Mouse (Mus musculus) ovary, postnatal 10 days (tissue): ENCODE results near the gene Gse1.
"Not testable (repeated sequence)": the region's sequence is repeated elsewhere in the genome, so short reads cannot be mapped to it uniquely, and the experiment has no call there.

Experiments used
- DNase-seq: peaks from one replicate; pipeline ENCODE4 v3.0.0; 2022; ENCODE audit warnings: low spot score

Gse1 gene

DNA sequence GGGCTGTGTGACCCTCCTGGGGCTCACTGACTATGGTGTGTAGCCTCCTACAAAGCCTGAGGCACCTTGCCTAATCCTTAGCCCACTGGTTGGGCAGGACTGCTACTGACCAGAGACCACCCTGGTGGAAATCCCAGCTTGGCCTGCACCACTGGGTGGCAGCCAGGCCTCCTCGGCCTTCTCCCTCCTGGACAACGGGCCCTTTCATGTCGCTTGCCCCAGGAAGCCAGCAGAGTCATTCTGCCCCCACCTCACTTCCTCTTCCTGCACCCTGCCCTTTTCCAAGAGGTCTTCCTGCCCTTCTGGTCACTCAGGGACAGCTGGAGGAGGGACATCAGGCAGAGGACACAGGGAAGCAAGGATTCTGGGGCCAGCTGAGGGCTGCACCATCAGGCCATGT, 96.3 kb downstream of the Gse1 start:
- DNase-seq: no peak

DNA sequence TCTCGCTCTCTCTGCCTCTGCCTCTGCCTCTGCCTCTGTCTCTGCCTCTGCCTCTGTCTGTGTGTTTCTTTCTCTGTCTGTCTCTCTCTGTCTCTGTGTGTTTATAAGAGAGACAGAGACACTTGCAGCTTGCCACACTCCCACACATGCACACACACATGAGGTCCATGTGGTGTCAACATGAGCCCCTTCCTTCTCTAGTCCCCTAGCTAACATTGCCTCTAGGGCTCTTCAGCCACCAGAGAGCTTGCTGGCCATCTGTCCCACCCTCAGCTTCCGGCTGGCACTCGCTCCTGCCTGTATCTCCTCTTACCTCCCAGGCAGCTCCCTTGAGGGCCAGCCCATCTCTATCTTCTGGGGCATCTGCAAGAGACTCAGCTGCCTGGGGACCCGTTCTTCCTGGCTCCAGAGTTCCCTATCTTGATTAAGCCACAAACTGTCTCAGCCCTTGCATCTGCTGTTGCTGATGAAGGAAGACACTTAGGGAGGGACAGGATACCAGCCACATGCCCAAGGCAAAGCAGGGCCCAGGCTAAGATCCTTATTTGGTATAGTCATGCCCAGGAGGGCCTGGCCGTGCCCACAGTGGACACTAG, 97.0 kb downstream of the Gse1 start:
- DNase-seq: no peak

DNA sequence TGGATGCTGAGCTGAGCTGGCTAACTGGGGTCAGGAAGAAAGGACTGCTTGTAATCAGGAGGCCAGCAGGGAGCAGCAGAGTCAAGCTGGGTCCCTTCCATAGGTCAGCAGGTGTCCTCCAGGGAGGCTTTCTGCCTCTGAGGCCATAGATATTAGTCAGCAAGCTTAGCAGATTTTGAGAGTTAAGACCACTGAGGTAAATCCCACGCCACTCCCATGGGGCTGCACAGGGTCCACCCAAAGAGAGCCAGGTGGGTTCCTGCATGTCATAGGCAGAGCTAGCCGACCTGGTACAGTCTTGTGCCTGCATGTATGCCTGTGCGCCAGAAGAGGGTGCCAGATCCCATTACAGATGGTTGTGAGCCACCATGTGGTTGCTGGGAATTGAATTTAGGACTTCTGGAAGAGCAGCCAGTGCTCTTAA, 98.9 kb downstream of the Gse1 start:
- no peak for DNase-seq

DNA sequence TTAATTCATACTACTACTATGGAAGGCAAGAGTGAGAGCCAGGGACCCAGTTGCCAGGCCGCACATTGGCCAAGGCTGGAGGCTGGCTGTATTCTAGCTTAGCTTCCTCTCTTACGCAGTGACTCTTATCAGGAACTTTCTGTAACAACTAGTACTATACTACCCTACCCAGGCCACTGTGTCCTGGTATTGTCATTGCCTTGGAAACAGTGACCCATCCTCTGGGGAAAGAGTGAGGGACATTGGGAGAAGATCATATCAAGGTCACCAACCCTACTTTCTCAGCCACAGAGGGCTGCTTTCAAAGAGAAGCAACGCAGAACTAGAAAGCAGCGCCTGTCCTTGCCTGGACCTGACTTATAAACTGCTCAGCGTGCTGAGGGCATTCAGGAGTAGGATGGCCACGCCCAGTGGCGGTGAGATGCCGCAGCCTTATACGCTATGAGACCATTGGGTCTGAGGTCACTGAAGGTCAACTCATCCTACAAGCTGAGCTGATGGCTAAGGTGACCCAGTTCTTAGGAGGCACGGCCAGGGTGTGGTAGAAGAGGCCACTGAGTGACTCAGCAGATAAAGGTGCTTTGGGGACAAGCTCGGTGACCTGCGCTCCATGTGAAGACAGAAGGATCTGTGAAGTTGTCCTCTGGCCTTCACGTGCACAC, 100.2 kb downstream of the Gse1 start:
- no peak for DNase-seq

DNA sequence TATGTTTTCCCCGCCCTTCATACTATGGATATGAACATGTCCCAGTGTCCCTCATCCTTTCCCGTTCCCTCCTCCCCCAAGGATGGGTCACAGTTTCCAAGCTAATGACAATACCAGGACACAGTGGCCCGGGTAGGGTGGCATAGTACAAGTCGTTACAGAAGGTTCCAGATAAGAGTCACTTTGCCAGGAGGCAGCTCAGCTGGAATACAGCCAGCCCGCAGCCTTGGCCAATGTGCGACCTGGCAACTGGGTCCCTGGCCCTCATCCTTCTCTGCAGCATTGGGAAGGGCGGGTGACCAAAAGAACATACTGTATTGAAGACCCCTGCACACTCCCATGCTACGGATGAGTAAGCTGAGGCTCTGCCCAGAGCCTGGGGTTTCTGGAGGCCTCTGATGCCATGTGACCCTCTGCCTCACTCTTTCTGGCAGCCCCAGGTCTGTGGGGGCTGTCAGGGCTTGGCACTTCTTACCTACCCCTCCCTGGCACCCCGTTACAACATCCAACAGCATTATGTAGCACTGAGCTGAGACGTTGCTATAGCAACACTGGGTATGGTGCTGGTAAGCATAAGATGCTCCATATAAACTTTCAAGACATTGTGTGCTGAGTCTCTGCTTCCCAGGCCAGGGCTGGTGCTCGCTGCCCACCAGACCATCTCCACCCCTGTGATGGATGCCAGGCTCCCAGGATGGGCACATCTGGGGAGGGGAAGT, 100.9 kb downstream of the Gse1 start:
- no peak for DNase-seq

DNA sequence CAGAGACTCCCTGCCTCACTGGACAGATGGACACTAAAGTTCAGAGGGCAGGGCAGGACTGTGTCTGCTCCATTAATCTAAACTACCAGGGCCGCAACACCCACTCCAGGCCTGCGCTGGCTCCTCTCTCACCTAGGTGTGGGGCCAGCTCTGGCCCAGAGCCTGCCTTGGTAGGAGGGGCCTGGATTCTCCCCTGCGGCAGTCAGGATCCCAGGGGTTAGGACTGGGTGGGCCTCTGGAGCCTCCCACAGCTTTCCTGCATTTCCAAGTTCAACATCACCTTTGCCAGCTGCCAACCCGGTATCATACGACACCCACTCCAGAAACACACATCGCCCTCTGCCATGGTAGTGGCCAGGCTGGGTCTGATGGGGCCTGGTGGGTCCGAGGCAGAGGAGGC, 102.8 kb downstream of the Gse1 start:
- DNase-seq: no peak

DNA sequence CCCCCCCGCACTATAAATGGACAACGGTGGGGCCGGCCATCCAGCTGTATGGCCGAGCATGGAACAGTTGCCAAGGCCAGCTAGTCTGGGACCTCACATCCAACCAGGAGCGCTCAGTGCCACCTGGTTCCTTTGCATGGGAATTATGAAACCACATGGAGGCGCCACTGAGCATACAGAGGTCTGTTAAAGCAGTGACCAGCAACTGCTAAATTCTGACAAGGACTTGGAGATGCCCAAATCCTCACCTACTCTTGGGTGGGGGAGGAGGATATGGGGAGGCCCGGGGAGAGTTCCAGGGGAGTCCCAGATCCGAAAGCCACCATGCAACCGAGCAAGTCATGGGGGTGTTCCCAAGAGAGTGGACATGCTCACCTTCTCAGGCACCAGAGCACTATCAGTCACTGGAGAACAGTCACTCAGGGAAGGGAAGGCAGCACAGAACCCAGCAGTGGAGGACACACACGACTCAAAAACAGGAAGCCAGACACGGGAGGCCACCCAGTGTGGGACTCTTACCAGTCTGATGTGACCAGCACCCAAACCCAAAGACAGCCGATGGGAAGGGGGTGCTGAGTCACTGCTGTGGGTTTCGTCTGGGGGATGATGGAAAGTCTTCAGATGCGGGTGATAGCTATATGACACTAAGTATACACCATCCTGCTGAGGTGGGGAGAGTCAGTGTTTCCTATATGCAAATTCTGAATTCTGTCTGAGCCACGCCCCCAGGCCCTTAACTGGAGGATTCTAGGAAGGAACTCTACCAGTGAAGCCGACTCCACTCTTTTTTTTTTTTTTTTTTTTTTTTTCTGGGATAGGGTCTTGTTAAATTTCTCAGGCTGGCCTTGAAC, 104.3 kb downstream of the Gse1 start:
- no peak for DNase-seq

DNA sequence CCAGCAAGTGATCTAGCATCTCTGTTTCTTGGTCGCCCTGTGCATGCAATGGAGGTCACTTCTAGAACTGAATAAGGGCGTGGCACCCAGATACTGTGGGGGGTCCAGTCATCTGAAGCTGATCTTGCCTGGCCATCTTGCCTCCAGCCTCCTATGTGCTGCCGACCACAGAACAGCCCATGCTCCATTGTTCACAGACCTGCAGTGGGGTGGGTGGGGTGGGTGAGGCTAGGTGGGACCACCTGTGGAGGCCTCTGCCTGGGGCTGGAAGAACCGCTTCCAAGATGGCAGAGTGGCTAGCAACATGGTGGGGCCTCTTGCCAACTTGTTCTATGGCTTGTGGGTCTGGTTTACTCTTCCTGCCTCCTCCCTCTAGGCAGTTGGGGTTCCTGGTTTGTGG, 105.4 kb downstream of the Gse1 start:
- DNase-seq: no peak

DNA sequence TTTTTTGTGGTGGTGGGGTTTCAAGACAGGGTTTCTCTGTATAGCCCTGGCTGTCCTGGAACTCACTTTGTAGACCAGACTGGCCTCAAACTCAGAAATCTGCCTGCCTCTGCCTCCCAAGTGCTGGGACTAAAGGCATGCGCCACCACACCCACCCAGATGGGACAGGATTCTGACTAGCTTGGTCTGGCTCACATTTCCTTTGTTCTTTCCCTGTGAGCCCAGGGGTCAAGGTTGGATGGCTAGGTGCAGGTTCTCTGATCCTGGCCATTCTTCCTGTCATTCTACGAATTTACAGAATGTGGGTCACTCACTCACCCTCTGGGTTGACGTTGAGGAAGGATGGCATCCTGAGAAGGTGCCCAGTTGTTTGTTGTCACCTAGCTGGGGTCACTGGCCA, 106.0 kb downstream of the Gse1 start:
- DNase-seq: not testable (repeated sequence)

DNA sequence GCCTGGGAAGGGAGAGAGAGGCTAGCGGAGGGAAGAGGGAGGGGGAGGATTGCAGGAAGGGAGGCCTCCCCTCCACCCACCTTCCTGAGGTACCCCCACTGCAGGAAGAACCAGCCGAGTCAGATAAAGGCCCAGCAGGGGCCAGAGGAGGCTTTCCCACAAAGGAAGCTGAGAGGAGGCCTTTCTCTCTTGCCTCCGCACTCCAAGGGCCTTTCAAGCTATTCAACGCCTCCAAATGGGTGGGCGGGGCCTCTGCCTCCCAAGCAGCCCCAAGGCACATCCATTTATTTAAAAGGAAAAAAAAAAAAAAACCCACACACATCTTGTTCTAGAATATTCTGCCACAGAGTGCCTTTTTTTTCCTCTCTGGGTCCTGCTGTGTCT, 106.6 kb downstream of the Gse1 start:
- no peak for DNase-seq

DNA sequence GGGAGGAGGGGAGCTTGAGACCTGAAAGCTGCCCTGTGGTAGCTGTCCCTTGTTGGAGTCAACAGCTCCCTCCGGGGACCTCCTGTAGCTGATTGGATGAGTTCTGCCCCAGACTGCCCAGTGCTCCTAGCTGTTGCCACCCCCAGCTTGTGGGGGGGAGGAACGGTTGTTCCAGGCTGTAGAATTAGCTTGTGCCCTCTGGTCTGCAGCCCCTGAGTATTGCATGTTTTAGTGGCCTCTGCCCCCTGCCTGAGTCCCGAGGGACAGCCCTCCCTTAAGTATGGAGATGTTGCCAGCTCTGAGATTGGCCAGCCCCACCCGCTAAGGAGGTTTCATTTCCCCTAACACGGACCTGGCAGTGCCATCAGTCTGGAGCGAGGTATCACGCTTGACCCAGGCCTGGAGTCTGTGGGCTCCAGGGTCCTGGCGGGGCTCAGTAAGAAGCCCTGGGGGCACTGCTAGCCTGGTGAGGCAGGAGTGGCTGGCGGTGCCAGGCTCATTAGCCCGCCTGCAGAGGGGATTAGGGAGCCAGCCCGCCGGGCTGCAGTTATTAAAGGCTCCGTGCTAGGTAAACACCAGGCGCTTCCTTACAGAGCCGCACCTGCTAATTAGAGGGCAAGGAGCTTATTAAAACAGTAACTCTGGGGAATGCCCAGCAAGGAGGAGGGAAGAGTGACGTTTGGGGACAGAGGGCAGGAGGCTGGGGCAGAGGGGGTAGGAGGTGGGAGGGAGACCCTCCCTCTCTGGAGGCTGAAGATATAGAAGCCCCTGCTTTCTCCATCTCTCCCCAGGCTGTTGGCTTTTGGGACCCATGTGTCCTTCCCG, 107.2 kb downstream of the Gse1 start:
- DNase-seq: no peak

DNA sequence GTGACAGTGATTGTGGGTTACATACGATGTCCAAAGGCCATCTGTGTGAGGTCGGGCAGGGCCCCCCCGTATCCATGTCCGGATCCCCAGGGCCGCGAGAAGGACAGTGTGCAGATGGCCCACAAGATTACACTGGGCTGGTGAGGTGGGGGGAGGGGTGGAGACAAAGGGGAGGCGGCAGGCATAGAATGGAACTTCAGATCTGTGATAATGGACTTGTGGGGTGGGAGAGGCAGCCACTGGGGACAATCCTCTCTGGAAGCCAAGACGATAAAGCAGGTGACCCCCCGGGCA, 107.8 kb downstream of the Gse1 start:
- DNase-seq: no peak

DNA sequence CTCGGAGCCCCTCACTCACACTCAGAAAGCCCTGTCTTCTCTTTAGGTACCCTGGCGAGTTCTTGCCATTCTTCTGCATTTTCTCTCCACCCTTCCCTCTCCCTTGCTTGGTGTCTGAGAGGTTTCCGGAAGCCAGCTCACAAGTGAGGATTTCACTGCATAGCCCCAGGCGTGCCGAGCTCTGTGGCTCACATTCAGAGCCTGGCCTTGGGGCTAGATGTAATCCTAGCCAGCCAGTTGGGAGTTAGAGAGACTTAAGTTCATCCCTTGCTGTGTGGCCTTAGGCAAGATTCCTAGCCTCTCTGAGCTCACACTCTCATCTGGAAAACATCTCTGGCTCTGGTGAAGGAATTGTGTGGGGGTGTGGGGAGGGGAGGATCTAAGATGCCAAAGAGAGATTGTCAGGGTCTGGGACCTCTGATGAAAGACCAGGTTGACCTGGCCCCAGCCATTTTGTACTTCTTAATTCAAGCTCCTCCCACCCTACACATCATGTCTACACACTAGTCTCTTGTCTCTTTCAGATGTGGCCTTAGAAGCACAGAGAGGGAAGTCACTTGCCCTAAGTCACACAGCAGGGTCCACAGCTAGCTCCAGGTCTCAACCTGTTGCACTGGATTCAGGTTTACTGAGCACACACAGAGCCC, 108.8 kb downstream of the Gse1 start:
- no peak for DNase-seq

DNA sequence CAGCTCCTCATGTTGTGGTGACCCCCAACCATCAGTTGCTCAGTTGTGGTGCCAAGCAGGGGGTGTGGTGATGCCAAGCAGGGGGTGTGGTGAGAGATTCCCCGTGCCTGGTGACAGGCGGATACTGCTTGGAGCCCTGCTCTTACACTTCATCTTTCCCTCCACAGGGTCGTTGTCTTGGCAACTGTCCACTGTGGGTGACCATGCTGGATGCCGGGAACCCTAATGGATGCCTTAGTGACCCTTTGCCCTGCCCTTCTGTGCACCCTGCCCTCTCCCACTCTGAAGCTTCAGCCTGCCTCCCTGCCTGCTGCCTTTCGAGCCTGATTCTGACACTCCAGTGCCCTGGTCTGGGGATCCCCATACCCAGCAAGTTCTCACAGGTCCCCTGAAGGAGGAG, 109.4 kb downstream of the Gse1 start:
- DNase-seq: no peak

DNA sequence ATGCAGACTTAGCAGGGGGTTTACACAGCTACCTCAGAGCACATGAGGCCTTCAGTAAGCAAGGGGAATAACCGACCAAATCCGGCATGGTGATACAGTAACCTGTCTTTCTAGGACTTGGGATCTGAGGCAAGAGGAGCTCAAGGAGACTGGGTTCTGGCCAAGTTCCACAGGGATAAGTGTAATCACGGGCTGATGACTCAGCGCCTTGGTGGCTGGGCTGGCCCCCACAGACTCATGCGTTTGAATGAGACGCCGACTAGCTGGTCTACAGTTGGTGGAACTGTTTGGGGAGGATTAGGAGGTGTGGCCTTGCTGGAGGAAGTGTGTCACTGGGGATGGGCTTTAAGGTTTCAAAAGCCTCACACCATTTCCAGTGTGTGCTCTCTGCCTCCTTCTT, 110.4 kb downstream of the Gse1 start:
- no peak for DNase-seq

DNA sequence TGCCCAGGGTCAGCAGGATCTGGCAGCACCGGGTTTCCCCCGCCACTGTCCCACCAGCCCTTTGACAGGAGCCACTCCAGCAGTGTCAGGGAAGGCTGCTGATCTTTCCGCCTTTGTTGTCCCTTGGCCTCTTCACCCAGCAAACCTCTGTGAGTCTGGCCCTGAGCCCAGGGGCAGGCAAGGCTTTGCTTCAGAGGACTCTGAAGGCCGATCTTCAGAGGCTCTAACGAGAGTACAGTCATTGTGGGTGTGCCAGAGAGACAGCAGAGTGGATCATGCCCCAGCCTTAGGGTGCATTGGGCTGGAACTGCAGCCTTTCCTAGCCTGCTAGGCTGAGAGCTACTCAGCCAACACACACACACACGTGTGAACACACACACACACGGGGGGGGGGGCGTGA, 111.5 kb downstream of the Gse1 start:
- no peak for DNase-seq

DNA sequence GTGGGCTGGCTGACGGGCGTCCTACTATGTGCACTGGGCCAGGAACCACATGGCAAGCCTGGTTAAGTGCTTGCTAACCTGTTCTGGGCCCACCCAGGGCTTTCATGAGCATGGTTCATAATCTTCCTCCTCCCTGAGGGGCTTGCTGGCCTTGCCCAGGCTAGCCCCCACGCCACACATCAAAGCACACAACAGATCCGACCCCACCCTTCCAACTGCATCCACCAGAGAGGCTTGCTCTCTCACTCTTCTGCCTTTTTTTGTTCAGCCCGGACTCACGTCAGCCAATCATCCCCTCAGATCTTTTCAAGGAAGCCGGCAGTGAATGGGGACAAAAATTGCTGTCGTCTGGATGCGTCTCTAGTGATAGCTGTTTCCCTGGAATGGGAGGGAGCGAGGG, 112.9 kb downstream of the Gse1 start:
- no peak for DNase-seq

DNA sequence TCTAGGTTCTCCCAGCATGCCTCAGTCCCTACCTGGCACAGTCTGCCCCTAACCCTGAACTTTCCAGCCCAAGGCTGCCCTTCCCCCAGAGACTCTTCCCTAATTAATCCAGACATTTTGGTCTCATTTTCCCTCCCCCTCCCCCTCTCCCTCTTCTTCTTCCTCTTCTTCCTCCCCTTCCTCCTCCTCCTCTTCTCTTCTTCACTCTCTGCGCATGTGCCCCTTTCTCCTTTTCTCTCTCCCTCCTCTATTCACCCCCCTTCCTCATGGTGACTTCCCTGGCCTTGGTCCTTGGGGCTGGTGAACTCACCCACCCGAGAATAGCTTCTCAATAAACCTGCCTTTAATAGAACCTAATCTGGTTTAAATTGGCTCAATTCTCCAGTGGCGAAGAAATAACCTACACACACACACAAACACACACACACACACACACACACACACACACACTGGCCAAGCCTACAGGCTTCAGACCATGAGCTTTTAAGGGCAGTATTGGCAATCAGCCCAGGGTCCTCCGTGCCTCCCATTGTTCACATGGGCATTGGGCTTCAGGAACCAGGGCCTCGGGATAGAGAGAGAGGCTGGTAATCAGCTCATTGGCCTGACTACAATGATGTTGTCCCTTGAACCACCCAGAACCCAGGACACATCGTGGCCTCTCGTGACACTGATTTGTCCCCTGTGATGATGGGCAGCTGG, 114.7 kb downstream of the Gse1 start:
- no peak for DNase-seq

DNA sequence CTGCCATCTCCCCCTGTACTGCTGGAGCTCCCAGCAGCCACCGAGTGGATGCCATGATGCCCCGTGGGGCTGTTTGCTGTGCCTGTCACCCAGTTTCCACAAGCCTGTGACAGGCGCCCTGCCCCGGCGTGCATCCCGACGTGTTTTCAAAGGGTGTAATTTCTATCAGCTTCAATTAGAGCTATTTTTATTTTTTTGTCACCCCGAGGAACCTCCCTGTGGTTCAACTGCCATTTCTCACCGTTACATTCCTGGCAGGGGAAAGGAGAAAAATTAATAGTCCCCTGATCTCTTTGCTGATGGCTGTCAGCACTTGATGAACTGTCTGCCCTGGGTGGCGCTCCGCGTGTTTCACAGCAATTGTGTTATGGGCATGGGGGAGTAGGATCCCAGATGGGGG, 115.3 kb downstream of the Gse1 start:
- DNase-seq: no peak

DNA sequence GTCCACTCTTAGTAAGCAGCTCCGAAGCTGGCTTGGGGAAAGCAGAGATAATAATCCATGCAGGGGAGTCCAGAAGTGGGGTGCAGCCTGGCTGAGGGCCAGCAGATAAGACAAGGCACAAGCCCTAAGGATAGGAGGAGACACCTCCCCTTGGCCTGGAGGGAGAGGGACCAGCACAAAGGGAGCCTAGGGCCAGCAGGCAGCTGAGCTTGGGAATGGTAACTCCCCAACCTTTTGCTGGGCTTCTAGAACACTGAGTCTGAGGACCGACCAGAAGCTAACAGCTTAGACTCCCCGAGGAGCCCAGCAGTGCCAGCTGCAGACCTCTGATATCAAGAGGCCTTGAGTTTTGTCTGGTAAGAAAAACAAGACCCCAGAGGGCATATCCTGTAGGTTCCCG, 115.9 kb downstream of the Gse1 start:
- no peak for DNase-seq

DNA sequence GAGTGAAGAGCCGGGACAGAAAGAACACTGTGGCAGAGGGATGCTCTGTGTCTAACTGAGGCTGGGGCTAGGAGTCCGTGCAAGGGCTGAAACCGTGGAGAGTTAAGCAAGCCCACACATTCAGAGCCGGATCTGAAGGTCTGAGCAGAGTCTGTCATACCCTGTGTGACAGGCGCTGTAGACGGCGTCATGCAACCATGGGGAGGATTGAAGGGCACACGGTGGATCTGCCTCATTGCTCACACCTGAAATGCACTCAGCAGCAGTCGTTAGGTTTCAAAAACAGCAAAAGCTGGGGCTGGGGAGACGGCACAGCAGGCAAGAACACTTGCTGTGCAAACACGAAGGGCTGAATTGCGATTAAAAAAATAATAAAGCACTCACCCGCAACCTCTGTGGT, 116.3 kb downstream of the Gse1 start:
- no peak for DNase-seq
